Mouse (Mus musculus): ENCODE data around the gene Pgm2. TPM values are rescaled to one million over a fixed set of nuclear protein-coding genes. Genes with fewer than 3 reads are reported as not detected.
A peak's percentile ranks its signal among the peaks of the same experiment; 100 is the strongest.

The Pgm2 gene
- polyA plus RNA-seq, 1 experiment from 2014 or later: 27.8 TPM

DNA sequence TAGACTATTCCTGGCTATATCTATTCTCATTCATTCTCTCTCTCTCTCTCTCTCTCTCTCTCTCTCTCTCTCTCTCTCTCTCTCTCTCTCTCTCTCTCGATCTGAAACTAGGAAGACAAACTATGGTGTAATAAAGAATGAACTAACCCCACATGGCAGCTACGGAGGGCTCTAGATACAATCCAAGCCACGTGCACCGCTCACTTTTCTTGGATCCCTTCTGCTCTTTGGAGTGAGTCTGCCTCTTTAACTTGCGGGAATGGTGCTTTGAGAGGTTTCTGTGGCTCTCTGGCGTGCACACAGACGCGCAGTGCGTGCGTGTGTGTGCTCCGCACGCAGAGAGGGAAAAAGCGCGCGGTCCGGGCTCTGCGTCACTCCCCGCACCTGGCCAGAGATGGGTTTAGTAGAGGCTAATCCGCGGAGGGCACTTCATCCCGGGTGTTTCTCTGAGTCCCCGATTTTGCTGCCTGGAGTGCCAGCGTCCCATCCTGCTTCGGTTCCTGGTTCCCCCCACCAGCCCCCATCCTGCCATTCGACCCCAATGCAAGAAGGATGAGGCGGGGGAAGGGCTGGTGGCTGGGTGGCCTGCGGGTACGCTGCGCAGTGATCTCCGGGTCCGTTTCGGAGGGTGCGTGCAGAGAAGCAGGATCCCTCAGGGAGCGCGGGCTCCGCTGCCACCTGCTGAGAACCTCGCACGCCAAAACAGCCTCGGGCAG is 66.5 kb downstream of the Pgm2 start:
- H3K27ac ChIP-seq (ENCODE audit: low read depth, low read length): no peak overlapping the region
- DNase-seq (ENCODE audit: low spot score) (peak; percentile 60), ATAC-seq (ENCODE audit: low FRiP score) (peak; percentile 58)
- H3K27me3 ChIP-seq (ENCODE audit: control insufficient read depth, insufficient read depth, low read length): peaks cover 28% of the 10 kb centered on the region
- H3K36me3 ChIP-seq (ENCODE audit: control insufficient read depth, insufficient read depth, low read length): no peaks in the 10 kb centered on the region
- under 1% methylated on average over 39 of the region's 39 CpGs for WGBS
- peak overlapping the region; percentile 66 for H3K4me3 ChIP-seq (ENCODE audit: low read depth, low read length)
- peak overlapping the region; percentile 55 for H3K9ac ChIP-seq (ENCODE audit: low read depth, low read length)
- H3K4me2 ChIP-seq (replicated peaks; ENCODE audit: low read depth, low read length): peak overlapping the region; percentile 100
- 0 out of 2 replicates have a peak, but pooled peaks cover 2% of the 10 kb centered on the region for H3K4me1 ChIP-seq (replicated peaks; ENCODE audit: control insufficient read depth, insufficient read depth, low read length)
- no peaks in the 10 kb centered on the region for H3K9me3 ChIP-seq (ENCODE audit: control insufficient read depth, low read length)

- Histone ChIP-seq H3K36me3 (ENCODE audit: control insufficient read depth, insufficient read depth, low read length) (no peaks in the 10 kb centered on the region), H3K27ac (ENCODE audit: low read depth, low read length) (no peak overlapping the region), H3K9ac (ENCODE audit: low read depth, low read length) (peak overlapping the region; percentile 55), H3K4me2 (replicated peaks; ENCODE audit: low read depth, low read length) (peak overlapping the region; percentile 100), H3K27me3 (ENCODE audit: control insufficient read depth, insufficient read depth, low read length) (peaks cover 28% of the 10 kb centered on the region), H3K9me3 (ENCODE audit: control insufficient read depth, low read length) (no peaks in the 10 kb centered on the region), H3K4me3 (ENCODE audit: low read depth, low read length) (peak overlapping the region; percentile 66), H3K4me1 (replicated peaks; ENCODE audit: control insufficient read depth, insufficient read depth, low read length) (0 out of 2 replicates have a peak, but pooled peaks cover 2% of the 10 kb centered on the region)
- under 1% methylated on average over 57 of the region's 63 CpGs for WGBS
- peak; percentile 76 for DNase-seq (ENCODE audit: low spot score)
- peak; percentile 85 for ATAC-seq (ENCODE audit: low FRiP score)
These were observed 67.3 kb downstream of the Pgm2 start for GRCm38 (mm10) chr5:64159781-64160704.

DNA sequence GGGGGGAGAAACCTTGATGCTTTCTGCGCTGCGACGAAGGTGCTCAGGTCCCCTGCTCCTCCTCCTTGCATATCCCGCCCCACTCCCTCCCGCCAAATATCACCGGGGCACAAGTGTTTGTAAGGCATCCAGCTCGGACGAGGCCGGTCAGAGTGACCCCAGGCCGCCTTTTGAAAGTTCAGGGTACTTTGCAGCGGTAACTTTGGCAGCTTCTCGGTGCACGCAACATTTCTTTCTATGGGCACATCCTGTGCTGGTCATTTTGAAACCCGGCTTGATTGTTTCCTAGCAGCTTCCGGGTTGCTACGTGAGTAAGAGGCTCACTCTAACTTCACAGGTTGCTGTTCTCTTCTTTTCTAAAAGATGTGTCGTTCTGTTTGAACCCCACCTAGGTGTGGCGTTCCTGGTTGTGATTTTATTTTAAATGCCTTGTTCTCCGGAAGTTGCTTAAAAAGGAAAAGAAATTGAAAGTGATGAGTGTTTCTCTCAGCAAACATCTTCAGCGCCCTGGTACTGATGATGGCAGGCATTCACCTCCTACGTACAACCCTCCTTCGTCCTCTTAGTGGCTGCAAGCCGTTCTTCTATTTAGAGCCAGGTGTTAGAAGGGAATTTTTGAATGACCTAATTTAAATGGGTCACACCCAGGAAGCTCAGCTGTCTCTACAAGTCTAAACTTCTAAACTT is 68.1 kb downstream of the Pgm2 start:
- H3K27ac ChIP-seq (ENCODE audit: low read depth, low read length): no peak overlapping the region
- no peak for ATAC-seq (ENCODE audit: low FRiP score)
- 0 out of 2 replicates have a peak, but pooled peaks cover 2% of the 10 kb centered on the region for H3K4me1 ChIP-seq (replicated peaks; ENCODE audit: control insufficient read depth, insufficient read depth, low read length)
- WGBS: 2% methylated on average over 23 of the region's 23 CpGs
- H3K36me3 ChIP-seq (ENCODE audit: control insufficient read depth, insufficient read depth, low read length): no peaks in the 10 kb centered on the region
- no peaks in the 10 kb centered on the region for H3K9me3 ChIP-seq (ENCODE audit: control insufficient read depth, low read length)
- peak overlapping the region; percentile 55 for H3K9ac ChIP-seq (ENCODE audit: low read depth, low read length)
- peaks cover 28% of the 10 kb centered on the region for H3K27me3 ChIP-seq (ENCODE audit: control insufficient read depth, insufficient read depth, low read length)
- peak; percentile 40 for DNase-seq (ENCODE audit: low spot score)
- H3K4me3 ChIP-seq (ENCODE audit: low read depth, low read length): peak overlapping the region; percentile 66
- peak overlapping the region; percentile 100 for H3K4me2 ChIP-seq (replicated peaks; ENCODE audit: low read depth, low read length)

DNA sequence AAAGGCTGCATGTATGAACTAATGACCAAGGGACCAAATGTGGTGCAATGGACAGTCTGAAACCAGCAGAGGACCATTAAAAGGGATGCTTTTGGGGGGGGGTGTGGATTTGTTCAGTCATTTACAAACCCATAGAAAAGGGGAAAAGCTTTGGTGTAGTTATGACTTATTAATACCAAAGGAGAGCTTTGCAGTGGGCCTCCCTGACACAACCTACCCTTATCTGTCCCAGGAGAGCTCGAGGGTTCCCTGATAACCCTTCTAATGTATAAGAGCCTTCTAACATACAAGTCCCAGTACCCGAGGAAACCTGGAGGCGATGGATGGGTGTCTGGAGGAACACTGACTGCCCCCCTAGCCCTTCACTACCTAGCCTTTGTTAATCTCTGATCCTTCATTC is 69.2 kb downstream of the Pgm2 start:
- 85% methylated on average over 3 of the region's 3 CpGs for WGBS
- Histone ChIP-seq H3K4me2 (replicated peaks; ENCODE audit: low read depth, low read length) (no peak overlapping the region), H3K27me3 (ENCODE audit: control insufficient read depth, insufficient read depth, low read length) (peaks cover 28% of the 10 kb centered on the region), H3K9me3 (ENCODE audit: control insufficient read depth, low read length) (no peaks in the 10 kb centered on the region), H3K9ac (ENCODE audit: low read depth, low read length) (no peak overlapping the region), H3K4me1 (replicated peaks; ENCODE audit: control insufficient read depth, insufficient read depth, low read length) (no peaks in the 10 kb centered on the region), H3K27ac (ENCODE audit: low read depth, low read length) (no peak overlapping the region), H3K36me3 (ENCODE audit: control insufficient read depth, insufficient read depth, low read length) (no peaks in the 10 kb centered on the region), H3K4me3 (ENCODE audit: low read depth, low read length) (no peak overlapping the region)
- DNase-seq (ENCODE audit: low spot score): no peak
- no peak for ATAC-seq (ENCODE audit: low FRiP score)

- H3K4me3 ChIP-seq (ENCODE audit: low read depth, low read length): no peak overlapping the region
- WGBS: 90% methylated on average over 5 of the region's 5 CpGs
These were observed 69.8 kb downstream of the Pgm2 start for GRCm38 (mm10) chr5:64162582-64162981.

GRCm38 (mm10) chr5:64164414-64164813 is 71.7 kb downstream of the Pgm2 start:
- Histone ChIP-seq H3K4me1 (replicated peaks; ENCODE audit: control insufficient read depth, insufficient read depth, low read length) (no peaks in the 10 kb centered on the region), H3K9ac (ENCODE audit: low read depth, low read length) (no peak overlapping the region), H3K27ac (ENCODE audit: low read depth, low read length) (no peak overlapping the region), H3K4me2 (replicated peaks; ENCODE audit: low read depth, low read length) (no peak overlapping the region), H3K9me3 (ENCODE audit: control insufficient read depth, low read length) (no peaks in the 10 kb centered on the region), H3K4me3 (ENCODE audit: low read depth, low read length) (no peak overlapping the region), H3K27me3 (ENCODE audit: control insufficient read depth, insufficient read depth, low read length) (peaks cover 15% of the 10 kb centered on the region), H3K36me3 (ENCODE audit: control insufficient read depth, insufficient read depth, low read length) (no peaks in the 10 kb centered on the region)
- WGBS: 95% methylated on average over 3 of the region's 3 CpGs
- ATAC-seq (ENCODE audit: low FRiP score) (no peak), DNase-seq (ENCODE audit: low spot score) (no peak)

More at GRCm38 (mm10) chr5:64162582-64162981, 69.8 kb downstream of the Pgm2 start:
- DNase-seq (ENCODE audit: low spot score): no peak
- H3K27ac ChIP-seq (ENCODE audit: low read depth, low read length): no peak overlapping the region
- no peak for ATAC-seq (ENCODE audit: low FRiP score)
- peaks cover 28% of the 10 kb centered on the region for H3K27me3 ChIP-seq (ENCODE audit: control insufficient read depth, insufficient read depth, low read length)
- H3K9ac ChIP-seq (ENCODE audit: low read depth, low read length): no peak overlapping the region
- no peak overlapping the region for H3K4me2 ChIP-seq (replicated peaks; ENCODE audit: low read depth, low read length)
- H3K9me3 ChIP-seq (ENCODE audit: control insufficient read depth, low read length): no peaks in the 10 kb centered on the region
- H3K4me1 ChIP-seq (replicated peaks; ENCODE audit: control insufficient read depth, insufficient read depth, low read length): no peaks in the 10 kb centered on the region
- no peaks in the 10 kb centered on the region for H3K36me3 ChIP-seq (ENCODE audit: control insufficient read depth, insufficient read depth, low read length)

- Histone ChIP-seq H3K9ac (ENCODE audit: low read depth, low read length) (no peak overlapping the region), H3K27me3 (ENCODE audit: control insufficient read depth, insufficient read depth, low read length) (peaks cover 7% of the 10 kb centered on the region; the same call in 1 of the 2 replicates), H3K4me1 (replicated peaks; ENCODE audit: control insufficient read depth, insufficient read depth, low read length) (no peaks in the 10 kb centered on the region), H3K4me3 (ENCODE audit: low read depth, low read length) (no peak overlapping the region), H3K27ac (ENCODE audit: low read depth, low read length) (no peak overlapping the region), H3K9me3 (ENCODE audit: control insufficient read depth, low read length) (no peaks in the 10 kb centered on the region), H3K36me3 (ENCODE audit: control insufficient read depth, insufficient read depth, low read length) (no peaks in the 10 kb centered on the region), H3K4me2 (replicated peaks; ENCODE audit: low read depth, low read length) (no peak overlapping the region)
- WGBS: 49% methylated on average over 2 of the region's 2 CpGs
- ATAC-seq (ENCODE audit: low FRiP score): no peak
- no peak for DNase-seq (ENCODE audit: low spot score)
These were observed 73.1 kb downstream of the Pgm2 start for GRCm38 (mm10) chr5:64165826-64166225.

DNA sequence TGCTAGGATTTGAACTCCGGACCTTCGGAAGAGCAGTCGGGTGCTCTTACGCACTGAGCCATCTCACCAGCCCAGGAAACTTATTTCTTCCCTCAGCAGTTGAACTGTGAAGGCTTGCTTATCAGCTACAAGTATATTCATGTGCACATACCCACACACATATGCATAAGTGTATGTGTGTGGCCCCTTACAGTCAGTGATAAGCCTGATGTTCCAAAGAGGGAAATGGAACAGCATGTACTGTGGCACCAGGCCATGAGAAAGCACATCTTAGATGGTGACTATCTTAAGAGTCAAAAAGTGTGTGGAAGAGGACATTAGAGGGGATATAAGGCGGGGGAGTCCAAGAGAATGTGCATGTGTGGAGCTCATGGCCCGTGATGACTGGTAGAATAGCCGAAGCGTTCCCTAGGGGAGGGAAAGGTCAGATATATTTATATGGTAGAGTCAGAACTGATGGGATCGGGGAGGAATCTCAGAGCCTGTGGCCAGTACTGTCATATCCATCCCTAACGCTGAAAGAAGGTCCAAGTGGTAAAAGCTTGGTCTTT is 76.3 kb downstream of the Pgm2 start:
- H3K27me3 ChIP-seq (ENCODE audit: control insufficient read depth, insufficient read depth, low read length): no peaks in the 10 kb centered on the region
- WGBS: 94% methylated on average over 10 of the region's 10 CpGs
- H3K27ac ChIP-seq (ENCODE audit: low read depth, low read length): no peak overlapping the region
- no peaks in the 10 kb centered on the region for H3K9me3 ChIP-seq (ENCODE audit: control insufficient read depth, low read length)
- H3K36me3 ChIP-seq (ENCODE audit: control insufficient read depth, insufficient read depth, low read length): no peaks in the 10 kb centered on the region
- no peak overlapping the region for H3K4me2 ChIP-seq (replicated peaks; ENCODE audit: low read depth, low read length)
- no peak for DNase-seq (ENCODE audit: low spot score)
- H3K9ac ChIP-seq (ENCODE audit: low read depth, low read length): no peak overlapping the region
- H3K4me3 ChIP-seq (ENCODE audit: low read depth, low read length): no peak overlapping the region
- ATAC-seq (ENCODE audit: low FRiP score): no peak
- no peaks in the 10 kb centered on the region for H3K4me1 ChIP-seq (replicated peaks; ENCODE audit: control insufficient read depth, insufficient read depth, low read length)

All from hindbrain, embryonic 11.5 days (tissue).